Mouse (Mus musculus) gastrocnemius, postnatal 36 days (tissue): ENCODE results near the gene Cyp2w1. TPM values are rescaled to one million over a fixed set of nuclear protein-coding genes. Genes with fewer than 3 reads are reported as not detected.

ENCODE experiments used
- DNase-seq, 2 experiments: peaks; one replicate each; pipeline ENCODE4 v3.0.0; 2022
- intact Hi-C: fragments of 180-260 bp; cut with DNase I; formaldehyde crosslinking; loops from one replicate; pipeline ENCODE4 v1.15.1; 2025
- long read RNA-seq, 2 experiments: library from polyadenylated mRNA; stranded (forward); transcript quantifications; one replicate each; pipeline ENCODE4 v2.0.0; 2021
- total RNA-seq, 2 experiments: library from RNA; stranded (reverse); gene quantifications; 2 replicates each; pipeline ENCODE4 v1.2.3; 2021

Cyp2w1 gene
- total RNA-seq: not detected
- long read RNA-seq, experiment 1: 0 reads
- long read RNA-seq, experiment 2: 0 reads

- intact Hi-C loops: no loop called here
- DNase-seq: no peak
These were observed at the start of gene Cyp2w1 for GRCm38 (mm10) chr5:139352317-139352716. TSS of gene Cyp2w1 (plus strand) at chr5:139352617.

GRCm38 (mm10) chr5:139303646-139304061 lies 48.8 kb upstream of the Cyp2w1 start:
- DNase-seq: no peak
- intact Hi-C loops: no loop called here

GRCm38 (mm10) chr5:139309946-139310345 lies 42.5 kb upstream of the Cyp2w1 start:
- intact Hi-C loops: no loop called here
- DNase-seq: no peak

GRCm38 (mm10) chr5:139310477-139310876 lies 41.9 kb upstream of the Cyp2w1 start:
- DNase-seq: no peak
- intact Hi-C loops: no loop called here

GRCm38 (mm10) chr5:139311822-139312221 lies 40.6 kb upstream of the Cyp2w1 start:
- DNase-seq: no peak
- intact Hi-C loops: no loop called here

GRCm38 (mm10) chr5:139313536-139313935 lies 38.9 kb upstream of the Cyp2w1 start:
- no peak for DNase-seq
- intact Hi-C loops: no loop called here

GRCm38 (mm10) chr5:139314941-139315642 lies 37.3 kb upstream of the Cyp2w1 start:
- intact Hi-C loops: no loop called here

GRCm38 (mm10) chr5:139316982-139317675 lies 35.3 kb upstream of the Cyp2w1 start:
- intact Hi-C loops: no loop called here
- no peak for DNase-seq

More at GRCm38 (mm10) chr5:139314941-139315642, 37.3 kb upstream of the Cyp2w1 start:
- DNase-seq: no peak

- no peak for DNase-seq
- intact Hi-C loops: no loop called here
These were observed 34.5 kb upstream of the Cyp2w1 start for GRCm38 (mm10) chr5:139317751-139318504.

- no peak for DNase-seq
- intact Hi-C loops: loop anchor here (10.0 kb wide), 1 partner anchor 136 kb away; no protein-coding TSS in a partner anchor
These were observed 32.0 kb upstream of the Cyp2w1 start for GRCm38 (mm10) chr5:139320424-139320823.

- DNase-seq: no peak
- intact Hi-C loops: loop anchor here (10.0 kb wide), 1 partner anchor 137 kb away; no protein-coding TSS in a partner anchor
These were observed 31.1 kb upstream of the Cyp2w1 start for GRCm38 (mm10) chr5:139321331-139321730.

GRCm38 (mm10) chr5:139323260-139323924 lies 29.0 kb upstream of the Cyp2w1 start:
- intact Hi-C loops: loop anchor here (10.0 kb wide), 1 partner anchor 139 kb away; no protein-coding TSS in a partner anchor

GRCm38 (mm10) chr5:139324045-139324491 lies 28.3 kb upstream of the Cyp2w1 start:
- no peak for DNase-seq

More at GRCm38 (mm10) chr5:139323260-139323924, 29.0 kb upstream of the Cyp2w1 start:
- DNase-seq: no peak

GRCm38 (mm10) chr5:139324691-139325394 lies 27.6 kb upstream of the Cyp2w1 start:
- intact Hi-C loops: loop anchor here (2.0 to 10.0 kb wide), 2 partner anchors 44 to 140 kb away; no protein-coding TSS in a partner anchor
- no peak for DNase-seq

More at GRCm38 (mm10) chr5:139324045-139324491, 28.3 kb upstream of the Cyp2w1 start:
- intact Hi-C loops: loop anchor here (2.0 to 10.0 kb wide), 2 partner anchors 43 to 139 kb away; no protein-coding TSS in a partner anchor

- peak in 1 of 2 experiments; percentile 30 for DNase-seq
- intact Hi-C loops: loop anchor here (2.0 to 10.0 kb wide), 2 partner anchors 45 to 141 kb away; no protein-coding TSS in a partner anchor
These were observed 26.9 kb upstream of the Cyp2w1 start, which contains the start of gene Adap1 for GRCm38 (mm10) chr5:139325395-139325966. TSS of gene Adap1 (minus strand) at chr5:139325622.

- DNase-seq: no peak
These were observed 26.2 kb upstream of the Cyp2w1 start for GRCm38 (mm10) chr5:139326111-139326696.

GRCm38 (mm10) chr5:139326986-139327633 lies 25.3 kb upstream of the Cyp2w1 start:
- intact Hi-C loops: loop anchor here (10.0 kb wide), 1 partner anchor 142 kb away; no protein-coding TSS in a partner anchor
- DNase-seq: no peak

More at GRCm38 (mm10) chr5:139326111-139326696, 26.2 kb upstream of the Cyp2w1 start:
- intact Hi-C loops: loop anchor here (10.0 kb wide), 1 partner anchor 141 kb away; no protein-coding TSS in a partner anchor

GRCm38 (mm10) chr5:139327634-139328020 lies 24.8 kb upstream of the Cyp2w1 start:
- no peak for DNase-seq
- intact Hi-C loops: loop anchor here (10.0 kb wide), 1 partner anchor 143 kb away; no protein-coding TSS in a partner anchor
